Mouse (Mus musculus): Measurements from ENCODE around the gene Mthfd1l. TPM values are rescaled to one million over a fixed set of nuclear protein-coding genes. Genes with fewer than 3 reads are reported as not detected.

The Mthfd1l gene
- polyA plus RNA-seq, 1 experiment from 2014 or later = 16.9 TPM

GRCm38 (mm10) chr10:4084907-4085306 lies 112.0 kb downstream of the Mthfd1l start:
- Histone ChIP-seq H3K4me3 (no peak overlapping the region), H3K36me3 (peaks cover 11% of the 10 kb centered on the region; the same call in 1 of the 2 replicates), H3K27me3 (replicated peaks) (no peaks in the 10 kb centered on the region), H3K4me1 (replicated peaks) (no peaks in the 10 kb centered on the region; the same call in 1 of the 2 replicates), H3K27ac (ENCODE audit: poor library complexity, severe bottlenecking) (no peak overlapping the region), H3K9ac (no peak overlapping the region), H3K4me2 (no peak overlapping the region), H3K9me3 (replicated peaks) (no peaks in the 10 kb centered on the region)
- no peak for ATAC-seq (ENCODE audit: insufficient number of reproducible peaks, low FRiP score)
- 89% methylated on average over 4 of the region's 4 CpGs for WGBS

GRCm38 (mm10) chr10:4085363-4086141 lies 112.6 kb downstream of the Mthfd1l start:
- ATAC-seq (ENCODE audit: insufficient number of reproducible peaks, low FRiP score) = no peak
- Histone ChIP-seq H3K4me1 (replicated peaks) (no peaks in the 10 kb centered on the region; the same call in 1 of the 2 replicates), H3K36me3 (peaks cover 12% of the 10 kb centered on the region), H3K27ac (ENCODE audit: poor library complexity, severe bottlenecking) (no peak overlapping the region), H3K4me3 (no peak overlapping the region), H3K9ac (no peak overlapping the region), H3K27me3 (replicated peaks) (no peaks in the 10 kb centered on the region), H3K9me3 (replicated peaks) (no peaks in the 10 kb centered on the region), H3K4me2 (no peak overlapping the region)
- 73% methylated on average over 7 of the region's 7 CpGs for WGBS

GRCm38 (mm10) chr10:4087563-4087962 lies 114.6 kb downstream of the Mthfd1l start:
- no peak for ATAC-seq (ENCODE audit: insufficient number of reproducible peaks, low FRiP score)
- H3K4me1 ChIP-seq (replicated peaks) = no peaks in the 10 kb centered on the region
- H3K4me2 ChIP-seq = no peak overlapping the region
- 87% methylated on average over 3 of the region's 3 CpGs for WGBS
- no peaks in the 10 kb centered on the region for H3K27me3 ChIP-seq (replicated peaks)
- peaks cover 24% of the 10 kb centered on the region for H3K36me3 ChIP-seq
- no peak overlapping the region for H3K27ac ChIP-seq (ENCODE audit: poor library complexity, severe bottlenecking)
- no peak overlapping the region for H3K4me3 ChIP-seq
- no peak overlapping the region for H3K9ac ChIP-seq
- H3K9me3 ChIP-seq (replicated peaks) = no peaks in the 10 kb centered on the region

GRCm38 (mm10) chr10:4088744-4089414 lies 116.0 kb downstream of the Mthfd1l start:
- Histone ChIP-seq H3K4me3 (no peak overlapping the region), H3K9me3 (replicated peaks) (no peaks in the 10 kb centered on the region), H3K4me2 (no peak overlapping the region), H3K27ac (ENCODE audit: poor library complexity, severe bottlenecking) (no peak overlapping the region), H3K9ac (no peak overlapping the region), H3K27me3 (replicated peaks) (no peaks in the 10 kb centered on the region), H3K4me1 (replicated peaks) (no peaks in the 10 kb centered on the region), H3K36me3 (peaks cover 28% of the 10 kb centered on the region)
- 76% methylated on average over 7 of the region's 7 CpGs for WGBS
- ATAC-seq (ENCODE audit: insufficient number of reproducible peaks, low FRiP score) = no peak

GRCm38 (mm10) chr10:4089885-4090284 lies 117.0 kb downstream of the Mthfd1l start:
- H3K9me3 ChIP-seq (replicated peaks) = no peaks in the 10 kb centered on the region
- no peak overlapping the region for H3K9ac ChIP-seq
- H3K4me3 ChIP-seq = no peak overlapping the region
- H3K4me1 ChIP-seq (replicated peaks) = no peaks in the 10 kb centered on the region
- H3K27me3 ChIP-seq (replicated peaks) = no peaks in the 10 kb centered on the region
- H3K36me3 ChIP-seq = peaks cover 28% of the 10 kb centered on the region
- ATAC-seq (ENCODE audit: insufficient number of reproducible peaks, low FRiP score) = no peak
- H3K27ac ChIP-seq (ENCODE audit: poor library complexity, severe bottlenecking) = no peak overlapping the region
- no peak overlapping the region for H3K4me2 ChIP-seq
- WGBS = 91% methylated on average over 15 of the region's 15 CpGs

GRCm38 (mm10) chr10:4092990-4093389 lies 120.1 kb downstream of the Mthfd1l start:
- H3K27me3 ChIP-seq (replicated peaks) = no peaks in the 10 kb centered on the region
- H3K4me2 ChIP-seq = no peak overlapping the region
- no peak for ATAC-seq (ENCODE audit: insufficient number of reproducible peaks, low FRiP score)
- no peak overlapping the region for H3K27ac ChIP-seq (ENCODE audit: poor library complexity, severe bottlenecking)
- WGBS = 91% methylated on average over 8 of the region's 8 CpGs
- H3K9me3 ChIP-seq (replicated peaks) = no peaks in the 10 kb centered on the region
- H3K9ac ChIP-seq = no peak overlapping the region
- peaks cover 39% of the 10 kb centered on the region for H3K36me3 ChIP-seq
- no peak overlapping the region for H3K4me3 ChIP-seq
- no peaks in the 10 kb centered on the region for H3K4me1 ChIP-seq (replicated peaks)

- Histone ChIP-seq H3K9ac (no peak overlapping the region), H3K36me3 (peaks cover 41% of the 10 kb centered on the region), H3K27me3 (replicated peaks) (no peaks in the 10 kb centered on the region), H3K27ac (ENCODE audit: poor library complexity, severe bottlenecking) (no peak overlapping the region), H3K4me1 (replicated peaks) (no peaks in the 10 kb centered on the region), H3K4me3 (no peak overlapping the region), H3K9me3 (replicated peaks) (no peaks in the 10 kb centered on the region), H3K4me2 (no peak overlapping the region)
- 94% methylated on average over 9 of the region's 9 CpGs for WGBS
- no peak for ATAC-seq (ENCODE audit: insufficient number of reproducible peaks, low FRiP score)
These were observed 121.3 kb downstream of the Mthfd1l start for GRCm38 (mm10) chr10:4094093-4094817.

GRCm38 (mm10) chr10:4096151-4096550 lies 123.2 kb downstream of the Mthfd1l start:
- ATAC-seq (ENCODE audit: insufficient number of reproducible peaks, low FRiP score) = no peak
- no peak overlapping the region for H3K4me2 ChIP-seq
- no peaks in the 10 kb centered on the region for H3K4me1 ChIP-seq (replicated peaks)
- no peaks in the 10 kb centered on the region for H3K9me3 ChIP-seq (replicated peaks)
- WGBS = 73% methylated on average over 5 of the region's 5 CpGs
- H3K27ac ChIP-seq (ENCODE audit: poor library complexity, severe bottlenecking) = no peak overlapping the region
- no peak overlapping the region for H3K4me3 ChIP-seq
- H3K36me3 ChIP-seq = peaks cover 36% of the 10 kb centered on the region
- no peak overlapping the region for H3K9ac ChIP-seq
- no peaks in the 10 kb centered on the region for H3K27me3 ChIP-seq (replicated peaks)

- H3K4me3 ChIP-seq = no peak overlapping the region
- H3K9me3 ChIP-seq (replicated peaks) = no peaks in the 10 kb centered on the region
- H3K36me3 ChIP-seq = peaks cover 30% of the 10 kb centered on the region
- no peaks in the 10 kb centered on the region; the same call in 1 of the 2 replicates for H3K4me1 ChIP-seq (replicated peaks)
- H3K27me3 ChIP-seq (replicated peaks) = no peaks in the 10 kb centered on the region
- no peak overlapping the region for H3K4me2 ChIP-seq
- no peak overlapping the region for H3K9ac ChIP-seq
- H3K27ac ChIP-seq (ENCODE audit: poor library complexity, severe bottlenecking) = no peak overlapping the region
- ATAC-seq (ENCODE audit: insufficient number of reproducible peaks, low FRiP score) = no peak
- WGBS = 94% methylated on average over 6 of the region's 6 CpGs
These were observed 127.1 kb downstream of the Mthfd1l start for GRCm38 (mm10) chr10:4100007-4100406.

GRCm38 (mm10) chr10:4105676-4106528 lies 133.0 kb downstream of the Mthfd1l start:
- 47% methylated on average over 10 of the region's 10 CpGs for WGBS
- H3K36me3 ChIP-seq = peaks cover 12% of the 10 kb centered on the region
- ATAC-seq (ENCODE audit: insufficient number of reproducible peaks, low FRiP score) = no peak

More at GRCm38 (mm10) chr10:4105676-4106528, 133.0 kb downstream of the Mthfd1l start:
- H3K27me3 ChIP-seq (replicated peaks) = no peaks in the 10 kb centered on the region
- H3K4me2 ChIP-seq = no peak overlapping the region
- H3K4me1 ChIP-seq (replicated peaks) = peaks cover 36% of the 10 kb centered on the region
- peak overlapping the region; percentile 65 for H3K27ac ChIP-seq (ENCODE audit: poor library complexity, severe bottlenecking)
- H3K9me3 ChIP-seq (replicated peaks) = no peaks in the 10 kb centered on the region
- H3K4me3 ChIP-seq = no peak overlapping the region
- H3K9ac ChIP-seq = no peak overlapping the region

Data from heart, embryonic 12.5 days (tissue).